Mouse (Mus musculus) thymus, adult 2 months (tissue): Measurements from ENCODE around the gene Sox2.

Experiments used
- CTCF ChIP-seq: fragments of 200-500 bp; IDR thresholded peaks from 2 replicates; pipeline ENCODE4 v1.5.1; 2012; ENCODE audit warnings: mild to moderate bottlenecking, control low read depth, low read length, moderate library complexity, borderline replicate concordance; ENCODE audit not compliant: control insufficient read depth, poor library complexity, insufficient read depth; ENCODE audit errors: extremely low read depth
- POLR2A ChIP-seq: fragments of 200-500 bp; IDR thresholded peaks from 2 replicates; pipeline ENCODE4 v1.6.1; 2012; ENCODE audit warnings: mild to moderate bottlenecking, low read length, control low read depth, moderate library complexity; ENCODE audit not compliant: control insufficient read depth, poor library complexity, insufficient read depth; ENCODE audit errors: extremely low read depth

DNA sequence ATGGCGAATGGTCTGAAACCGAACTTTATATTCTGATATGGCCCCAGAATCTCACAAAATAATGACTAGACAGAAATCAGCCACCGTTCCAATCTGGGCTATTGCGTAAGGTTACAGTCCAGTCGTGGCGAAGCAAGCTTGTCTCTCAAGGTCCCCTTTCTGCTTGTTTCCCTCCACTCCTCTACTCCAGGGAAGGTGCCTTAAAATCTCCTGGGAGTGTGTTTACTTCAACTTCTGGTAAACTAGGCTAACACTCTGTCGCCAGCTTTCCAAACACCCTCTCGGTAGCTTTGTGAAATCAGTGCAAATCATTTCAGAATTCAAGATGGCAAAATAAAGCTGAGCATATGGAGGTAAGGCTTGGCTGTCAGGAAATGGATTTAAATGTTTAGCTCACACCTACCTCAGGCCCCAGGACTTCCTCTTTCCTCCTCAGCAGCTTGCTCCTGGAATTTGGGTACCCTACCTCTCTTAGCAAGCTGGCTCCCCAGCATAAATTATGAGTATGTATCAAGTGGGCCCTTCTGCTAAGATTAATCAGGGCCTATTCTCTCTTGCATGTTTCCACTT lies 8.8 kb downstream of the Sox2 start:
- TF ChIP-seq POLR2A = no peak
- TF ChIP-seq CTCF = no peak
